Mouse (Mus musculus) embryonic fibroblast, embryonic 13.5 days (primary cell): ENCODE data around the gene Nr2e1. TPM values are rescaled to one million over a fixed set of nuclear protein-coding genes. Genes with fewer than 3 reads are reported as not detected.

Experiments
- H3K27ac ChIP-seq: 2 replicates; pipeline ENCODE4 v1.5.1; 2012; ENCODE audit warnings: low read length, control low read depth, inconsistent platforms; ENCODE audit not compliant: insufficient read depth
- H3K4me1 ChIP-seq: 2 replicates; pipeline ENCODE4 v1.6.1; 2011; ENCODE audit warnings: low read length; ENCODE audit not compliant: control insufficient read depth, insufficient read depth
- H3K4me3 ChIP-seq: 2 replicates; pipeline ENCODE4 v1.5.1; 2011; ENCODE audit warnings: mild to moderate bottlenecking, control low read depth, low read length; ENCODE audit not compliant: insufficient read depth
- CTCF ChIP-seq: IDR thresholded peaks from 2 replicates; pipeline ENCODE4 v1.5.1; 2011; ENCODE audit warnings: mild to moderate bottlenecking, control low read depth, low read length, moderate library complexity, borderline replicate concordance; ENCODE audit not compliant: insufficient read depth
- POLR2A ChIP-seq: IDR thresholded peaks from 2 replicates; pipeline ENCODE4 v1.6.1; 2011; ENCODE audit warnings: low read depth, mild to moderate bottlenecking, control low read depth, low read length, moderate library complexity
- polyA plus RNA-seq: library from polyadenylated mRNA; stranded (reverse); fragments of >200 nt; gene quantifications from 2 replicates; pipeline ENCODE4 v1.2.4, GENCODE M21; 2011; ENCODE audit warnings: low read depth; ENCODE audit not compliant: missing spikeins, insufficient read length

Gene Nr2e1
- polyA plus RNA-seq, 1 experiment, result not detected

GRCm38 (mm10) chr10:42589505-42589904 lies 6.1 kb upstream of the Nr2e1 start:
- Histone ChIP-seq H3K4me3 (no peak overlapping the region), H3K4me1 (no peaks in the 10 kb centered on the region), H3K27ac (no peak overlapping the region)
- TF ChIP-seq CTCF (no peak), POLR2A (no peak)

- Histone ChIP-seq H3K4me1 (no peaks in the 10 kb centered on the region), H3K27ac (no peak overlapping the region), H3K4me3 (no peak overlapping the region)
- no peak for TF ChIP-seq POLR2A
- no peak for TF ChIP-seq CTCF
Observed at GRCm38 (mm10) chr10:42587961-42588750, 4.7 kb upstream of the Nr2e1 start.

GRCm38 (mm10) chr10:42585596-42586305 lies 2.3 kb upstream of the Nr2e1 start:
- no peak overlapping the region for H3K4me3 ChIP-seq
- TF ChIP-seq CTCF, result no peak
- TF ChIP-seq POLR2A, result no peak
- H3K27ac ChIP-seq, result no peak overlapping the region
- H3K4me1 ChIP-seq, result no peaks in the 10 kb centered on the region

- H3K4me3 ChIP-seq, result no peak overlapping the region
- TF ChIP-seq POLR2A (no peak), CTCF (no peak)
- no peaks in the 10 kb centered on the region for H3K4me1 ChIP-seq
- no peak overlapping the region for H3K27ac ChIP-seq
Observed at GRCm38 (mm10) chr10:42585156-42585555, 1.7 kb upstream of the Nr2e1 start.

GRCm38 (mm10) chr10:42584436-42584983 lies 1.1 kb upstream of the Nr2e1 start:
- no peak overlapping the region for H3K27ac ChIP-seq
- no peak overlapping the region for H3K4me3 ChIP-seq
- no peaks in the 10 kb centered on the region for H3K4me1 ChIP-seq
- no peak for TF ChIP-seq POLR2A
- no peak for TF ChIP-seq CTCF

GRCm38 (mm10) chr10:42583902-42584435 lies 537 bp upstream of the Nr2e1 start:
- TF ChIP-seq POLR2A, result no peak
- TF ChIP-seq CTCF, result no peak
- Histone ChIP-seq H3K4me1 (no peaks in the 10 kb centered on the region), H3K4me3 (no peak overlapping the region), H3K27ac (no peak overlapping the region)

- H3K4me3 ChIP-seq, result no peak overlapping the region
- H3K27ac ChIP-seq, result no peak overlapping the region
- TF ChIP-seq POLR2A (no peak), CTCF (no peak)
- no peaks in the 10 kb centered on the region for H3K4me1 ChIP-seq
Observed at GRCm38 (mm10) chr10:42582566-42583110, 794 bp downstream of the Nr2e1 start.

- no peak overlapping the region for H3K4me3 ChIP-seq
- H3K4me1 ChIP-seq, result no peaks in the 10 kb centered on the region
- TF ChIP-seq CTCF (no peak), POLR2A (no peak)
- H3K27ac ChIP-seq, result no peak overlapping the region
Observed at GRCm38 (mm10) chr10:42581694-42582565, 1.5 kb downstream of the Nr2e1 start.

GRCm38 (mm10) chr10:42580951-42581277 lies 2.5 kb downstream of the Nr2e1 start:
- Histone ChIP-seq H3K4me1 (no peaks in the 10 kb centered on the region), H3K4me3 (no peak overlapping the region), H3K27ac (no peak overlapping the region)
- TF ChIP-seq POLR2A, result no peak
- no peak for TF ChIP-seq CTCF
